Comparison of ENCODE assay signal across 8 mouse cellular contexts in genomic region chr2:73312152-73313116, GRCm38 (mm10). TPM values are rescaled to one million over a fixed set of nuclear protein-coding genes. Genes with fewer than 3 reads are reported as not detected.
A peak's percentile ranks its signal among the peaks of the same experiment; 100 is the strongest.
DNase-seq lines count a peak whose midpoint lies in the region; ATAC-seq and TF ChIP-seq lines count a peak whose summit lies in the region.

Gene Scrn3 (plus strand): TSS chr2:73312601.
Gene Cir1 (minus strand): TSS chr2:73312701.

- DNase-seq in ES-E14 (ENCODE audit: low read depth, low spot score) = peak; percentile 93
- peak; percentile 97 for DNase-seq in cerebellum, adult 11-12 months
- DNase-seq in heart, postnatal 25 days (ENCODE audit: low spot score) = peak; percentile 88
- DNase-seq in layer of hippocampus, adult 18-20 months (ENCODE audit: low spot score in 2 of 2) = peak; percentile 91 to 96
- DNase-seq in lung, adult 2 months = peak; percentile 93
- peak; percentile 93 to 95 for DNase-seq in thymus, adult 18-20 months

- intact Hi-C loops in heart, postnatal 25 days (cut with DNase I) = loop anchor here (5.0 kb wide), 1 partner anchor 75 kb away; the partner anchor contains the start of gene Gpr155

- TF ChIP-seq CTCF in lung, adult 2 months (IDR thresholded peaks at IDR 0.05; ENCODE audit: insufficient read depth, low read length) = no peak

- H3K9me3 ChIP-seq in ES-E14 (ENCODE audit: control insufficient read depth, insufficient read depth, low read depth, low read length) = no peaks in the 10 kb centered on the region
- H3K9me3 ChIP-seq in forebrain, embryonic 15.5 days = no peaks in the 10 kb centered on the region

- H3K4me1 ChIP-seq in ES-E14 (ENCODE audit: control insufficient read depth in 2 of 2, insufficient read depth in 2 of 2, low read length in 2 of 2, poor library complexity in 1 of 2) = 0 out of 4 replicates have a peak, but pooled peaks cover 0 to 2% of the 10 kb centered on the region in 2 experiments
- peaks cover 18% of the 10 kb centered on the region for H3K4me1 ChIP-seq in forebrain, embryonic 15.5 days
- H3K4me1 ChIP-seq in lung, adult 2 months (ENCODE audit: control insufficient read depth, insufficient read depth, low read length) = peaks cover 9% of the 10 kb centered on the region

- H3K27me3 ChIP-seq in forebrain, embryonic 15.5 days = no peaks in the 10 kb centered on the region

- TF ChIP-seq POLR2A in lung, adult 2 months (IDR thresholded peaks at IDR 0.05; ENCODE audit: borderline replicate concordance, extremely low read depth, low read depth, low read length) = peak; percentile 86

- WGBS in forebrain, embryonic 15.5 days = under 1% methylated on average over 64 of the region's 64 CpGs
- WGBS in lung, adult 2 months = under 1% methylated on average over 64 of the region's 64 CpGs

- in situ Hi-C loops in ES-E14 (cut with MboI; ENCODE audit: low sequenced_read_pairs in 2 of 2, unreplicated experiment in 2 of 2) = no loop called here

- ATAC-seq in forebrain, embryonic 15.5 days (replicated peaks) = peak; percentile 97
- peak; percentile 99 for ATAC-seq in neutrophil, adult 5-6 weeks (ENCODE audit: extremely low read depth, insufficient number of reproducible peaks, low FRiP score, poor library complexity, severe bottlenecking)

- peak within 1 kb of the TSS; percentile 77 for H3K27ac ChIP-seq in ES-E14 (ENCODE audit: insufficient read depth, low read depth, low read length, poor library complexity, severe bottlenecking)
- peak within 1 kb of the TSS; percentile 81 for H3K27ac ChIP-seq in forebrain, embryonic 15.5 days (replicated peaks)

- H3K9ac ChIP-seq in ES-E14 (ENCODE audit: insufficient read depth, low read depth, low read length, poor library complexity, severe bottlenecking) = peak within 1 kb of the TSS; percentile 91
- peak within 1 kb of the TSS; percentile 68 for H3K9ac ChIP-seq in forebrain, embryonic 15.5 days (replicated peaks)

- H3K36me3 ChIP-seq in ES-E14 (ENCODE audit: control insufficient read depth, insufficient read depth, low read length, poor library complexity, severe bottlenecking) = peaks cover 5% of the 10 kb centered on the region
- peaks cover 22% of the 10 kb centered on the region for H3K36me3 ChIP-seq in forebrain, embryonic 15.5 days

- H3K4me3 ChIP-seq in ES-E14 (ENCODE audit: insufficient read depth in 1 of 2, low read depth in 1 of 2, low read length in 2 of 2, poor library complexity in 1 of 2, severe bottlenecking in 1 of 2) = peak within 1 kb of the TSS; percentile 84 to 90
- peak within 1 kb of the TSS; percentile 56 for H3K4me3 ChIP-seq in forebrain, embryonic 15.5 days
- peak within 1 kb of the TSS; percentile 95 for H3K4me3 ChIP-seq in lung, adult 2 months (replicated peaks; ENCODE audit: extremely low read depth, low read depth, low read length)

- H3K4me2 ChIP-seq in forebrain, embryonic 15.5 days (replicated peaks) = peak within 1 kb of the TSS; percentile 93

TF ChIP-seq in ES-E14, 5 proteins besides CTCF, POLR2A, EP300 and RAD21:
- TF ChIP-seq CHD2 (IDR thresholded peaks at IDR 0.05; ENCODE audit: low read depth, low read length) (peak; percentile 87), ZC3H11A (IDR thresholded peaks at IDR 0.05; ENCODE audit: borderline replicate concordance, low read depth, low read length) (no peak), ZNF384 (IDR thresholded peaks at IDR 0.05; ENCODE audit: low read depth, low read length) (no peak), MAFK (IDR thresholded peaks at IDR 0.05; ENCODE audit: insufficient read depth, low read depth, low read length) (peak; percentile 56; the same call in 1 of the 2 replicates), HCFC1 (IDR thresholded peaks at IDR 0.05; ENCODE audit: borderline replicate concordance, insufficient read depth, low read length) (peak; percentile 80; the same call in 1 of the 2 replicates)

RNA-seq across cellular contexts. Expression of gene Scrn3, which starts in this region (rescaled TPM):
- total RNA-seq in ES-E14 (2012; rRNA removed) = 5.9 and 10.6 TPM in 2 replicates
- polyA plus RNA-seq in forebrain, embryonic 15.5 days (2015; fragmentation: Nextera tagmentation; extraction: Ambion mirVana) = 8.5 and 9.3 TPM in 2 replicates
- total RNA-seq in heart, postnatal 25 days (2021) = 10 to 100 TPM; 19.0 to 21.7 TPM
- total RNA-seq in layer of hippocampus, adult 18-20 months (2021) = 10 to 100 TPM; 22.6 to 22.9 TPM
- 5.5 and 8.9 TPM in 2 replicates for polyA plus RNA-seq in lung, adult 2 months (2012; rRNA removed)
- 7.0 and 19.9 TPM in 2 replicates for total RNA-seq in neutrophil, adult 5-6 weeks (2017)

RNA-seq across cellular contexts. Expression of gene Cir1, which starts in this region (rescaled TPM):
- total RNA-seq in ES-E14 (2012; rRNA removed) = 6.6 and 7.4 TPM in 2 replicates
- 28.5 and 30.5 TPM in 2 replicates for polyA plus RNA-seq in forebrain, embryonic 15.5 days (2015; fragmentation: Nextera tagmentation; extraction: Ambion mirVana)
- 10 to 100 TPM; 13.4 to 14.7 TPM for total RNA-seq in heart, postnatal 25 days (2021)
- 10 to 100 TPM; 31.0 to 31.4 TPM for total RNA-seq in layer of hippocampus, adult 18-20 months (2021)
- 2.1 and 4.3 TPM in 2 replicates for polyA plus RNA-seq in lung, adult 2 months (2012; rRNA removed)
- total RNA-seq in neutrophil, adult 5-6 weeks (2017) = 41.3 and 42.6 TPM in 2 replicates

Comparison
In these comparisons a context has a peak if more than half of its experiments do, and no peak if none do; other contexts are left out.
1. Peak in every context shown above with its lines: DNase-seq, ATAC-seq, H3K4me3 ChIP-seq and H3K27ac ChIP-seq.